Mouse (Mus musculus): Measurements from ENCODE around the gene Sdhc. TPM values are rescaled to one million over a fixed set of nuclear protein-coding genes. Genes with fewer than 3 reads are reported as not detected.
A peak's percentile ranks its signal among the peaks of the same experiment; 100 is the strongest.

Gene Sdhc
- polyA plus RNA-seq, 1 experiment from 2014 or later = 297 TPM

- 22% methylated on average over 13 of the region's 13 CpGs for WGBS
Measured at GRCm38 (mm10) chr1:171187851-171188700, 37.7 kb upstream of the Sdhc start.

GRCm38 (mm10) chr1:171185655-171186054, 35.3 kb upstream of the Sdhc start:
- no peak overlapping the region for H3K4me2 ChIP-seq

More at GRCm38 (mm10) chr1:171187851-171188700, 37.7 kb upstream of the Sdhc start:
- Histone ChIP-seq H3K9me3 (no peaks in the 10 kb centered on the region), H3K27me3 (no peaks in the 10 kb centered on the region), H3K4me2 (0 out of 2 replicates have a peak overlapping the region, but pooled peaks have one; percentile 18), H3K27ac (replicated peaks) (no peak overlapping the region), H3K4me1 (replicated peaks) (peaks cover 26% of the 10 kb centered on the region), H3K9ac (no peak overlapping the region), H3K36me3 (no peaks in the 10 kb centered on the region), H3K4me3 (no peak overlapping the region)
- 0 out of 2 replicates have a peak, but pooled peaks have one; percentile 44 for ATAC-seq (ENCODE audit: low FRiP score, low read depth)

GRCm38 (mm10) chr1:171184314-171184713, 33.9 kb upstream of the Sdhc start:
- WGBS = 83% methylated on average over 7 of the region's 7 CpGs
- Histone ChIP-seq H3K4me3 (no peak overlapping the region), H3K4me2 (no peak overlapping the region), H3K27ac (replicated peaks) (no peak overlapping the region), H3K4me1 (replicated peaks) (peaks cover 15% of the 10 kb centered on the region), H3K9ac (no peak overlapping the region), H3K9me3 (no peaks in the 10 kb centered on the region), H3K36me3 (no peaks in the 10 kb centered on the region), H3K27me3 (no peaks in the 10 kb centered on the region)
- ATAC-seq (ENCODE audit: low FRiP score, low read depth) = no peak

More at GRCm38 (mm10) chr1:171185655-171186054, 35.3 kb upstream of the Sdhc start:
- no peak for ATAC-seq (ENCODE audit: low FRiP score, low read depth)
- no peak overlapping the region for H3K4me3 ChIP-seq
- no peaks in the 10 kb centered on the region for H3K36me3 ChIP-seq
- 63% methylated on average over 8 of the region's 8 CpGs for WGBS
- peaks cover 20% of the 10 kb centered on the region for H3K4me1 ChIP-seq (replicated peaks)
- H3K9ac ChIP-seq = no peak overlapping the region
- H3K27ac ChIP-seq (replicated peaks) = no peak overlapping the region
- H3K27me3 ChIP-seq = no peaks in the 10 kb centered on the region
- H3K9me3 ChIP-seq = no peaks in the 10 kb centered on the region

GRCm38 (mm10) chr1:171183620-171184019, 33.2 kb upstream of the Sdhc start:
- 78% methylated on average over 3 of the region's 3 CpGs for WGBS
- Histone ChIP-seq H3K27me3 (no peaks in the 10 kb centered on the region), H3K4me3 (no peak overlapping the region), H3K36me3 (no peaks in the 10 kb centered on the region), H3K9me3 (no peaks in the 10 kb centered on the region), H3K4me1 (replicated peaks) (peaks cover 9% of the 10 kb centered on the region; the same call in 1 of the 2 replicates), H3K27ac (replicated peaks) (no peak overlapping the region), H3K4me2 (no peak overlapping the region), H3K9ac (no peak overlapping the region)
- no peak for ATAC-seq (ENCODE audit: low FRiP score, low read depth)

- H3K9me3 ChIP-seq = no peaks in the 10 kb centered on the region
- no peak overlapping the region for H3K4me3 ChIP-seq
- H3K36me3 ChIP-seq = no peaks in the 10 kb centered on the region
- H3K4me2 ChIP-seq = no peak overlapping the region
- H3K9ac ChIP-seq = no peak overlapping the region
- WGBS = 88% methylated on average over 3 of the region's 3 CpGs
- peaks cover 4% of the 10 kb centered on the region; the same call in 1 of the 2 replicates for H3K4me1 ChIP-seq (replicated peaks)
- ATAC-seq (ENCODE audit: low FRiP score, low read depth) = no peak
- H3K27me3 ChIP-seq = no peaks in the 10 kb centered on the region
- H3K27ac ChIP-seq (replicated peaks) = no peak overlapping the region
Measured at GRCm38 (mm10) chr1:171183025-171183424, 32.6 kb upstream of the Sdhc start.

- ATAC-seq (ENCODE audit: low FRiP score, low read depth) = no peak
- no peaks in the 10 kb centered on the region for H3K4me1 ChIP-seq (replicated peaks)
- WGBS = 70% methylated on average over 5 of the region's 5 CpGs
- no peaks in the 10 kb centered on the region for H3K36me3 ChIP-seq
- H3K9me3 ChIP-seq = no peaks in the 10 kb centered on the region
- H3K27ac ChIP-seq (replicated peaks) = no peak overlapping the region
- no peak overlapping the region for H3K4me3 ChIP-seq
- no peak overlapping the region for H3K9ac ChIP-seq
- no peak overlapping the region for H3K4me2 ChIP-seq
- H3K27me3 ChIP-seq = no peaks in the 10 kb centered on the region
Measured at GRCm38 (mm10) chr1:171179487-171180171, 29.2 kb upstream of the Sdhc start.

- WGBS = over 99% methylated on average over 8 of the region's 8 CpGs
- Histone ChIP-seq H3K9me3 (no peaks in the 10 kb centered on the region), H3K4me2 (no peak overlapping the region), H3K36me3 (no peaks in the 10 kb centered on the region), H3K4me1 (replicated peaks) (no peaks in the 10 kb centered on the region), H3K27me3 (no peaks in the 10 kb centered on the region), H3K27ac (replicated peaks) (no peak overlapping the region), H3K4me3 (no peak overlapping the region), H3K9ac (no peak overlapping the region)
- no peak for ATAC-seq (ENCODE audit: low FRiP score, low read depth)
Measured at GRCm38 (mm10) chr1:171172779-171173178, 22.4 kb upstream of the Sdhc start.

GRCm38 (mm10) chr1:171171138-171171537, 20.7 kb upstream of the Sdhc start:
- ATAC-seq (ENCODE audit: low FRiP score, low read depth) = no peak
- H3K4me1 ChIP-seq (replicated peaks) = no peaks in the 10 kb centered on the region
- 64% methylated on average over 3 of the region's 3 CpGs for WGBS
- no peaks in the 10 kb centered on the region for H3K9me3 ChIP-seq
- no peak overlapping the region for H3K9ac ChIP-seq
- H3K4me2 ChIP-seq = no peak overlapping the region
- no peak overlapping the region for H3K4me3 ChIP-seq
- no peaks in the 10 kb centered on the region for H3K36me3 ChIP-seq
- H3K27ac ChIP-seq (replicated peaks) = no peak overlapping the region
- no peaks in the 10 kb centered on the region for H3K27me3 ChIP-seq

- no peak overlapping the region for H3K9ac ChIP-seq
- ATAC-seq (ENCODE audit: low FRiP score, low read depth) = no peak
- H3K27me3 ChIP-seq = no peaks in the 10 kb centered on the region
- H3K4me1 ChIP-seq (replicated peaks) = no peaks in the 10 kb centered on the region
- no peaks in the 10 kb centered on the region for H3K36me3 ChIP-seq
- H3K4me3 ChIP-seq = no peak overlapping the region
- H3K9me3 ChIP-seq = no peaks in the 10 kb centered on the region
- H3K4me2 ChIP-seq = no peak overlapping the region
- WGBS = 71% methylated on average over 3 of the region's 3 CpGs
- no peak overlapping the region for H3K27ac ChIP-seq (replicated peaks)
Measured at GRCm38 (mm10) chr1:171169913-171170312, 19.5 kb upstream of the Sdhc start.

- Histone ChIP-seq H3K27me3 (no peaks in the 10 kb centered on the region), H3K4me1 (replicated peaks) (no peaks in the 10 kb centered on the region), H3K4me3 (no peak overlapping the region), H3K36me3 (no peaks in the 10 kb centered on the region), H3K9me3 (no peaks in the 10 kb centered on the region), H3K27ac (replicated peaks) (no peak overlapping the region), H3K9ac (no peak overlapping the region), H3K4me2 (no peak overlapping the region)
- 89% methylated on average over 12 of the region's 12 CpGs for WGBS
- no peak for ATAC-seq (ENCODE audit: low FRiP score, low read depth)
Measured at GRCm38 (mm10) chr1:171168906-171169305, 18.5 kb upstream of the Sdhc start.

GRCm38 (mm10) chr1:171165629-171166345, 15.4 kb upstream of the Sdhc start:
- no peak for ATAC-seq (ENCODE audit: low FRiP score, low read depth)

GRCm38 (mm10) chr1:171164258-171164657, 13.9 kb upstream of the Sdhc start:
- Histone ChIP-seq H3K4me1 (replicated peaks) (peaks cover 5% of the 10 kb centered on the region; the same call in 1 of the 2 replicates), H3K27me3 (peaks cover 15% of the 10 kb centered on the region), H3K9ac (no peak overlapping the region), H3K9me3 (no peaks in the 10 kb centered on the region), H3K4me3 (no peak overlapping the region), H3K4me2 (no peak overlapping the region), H3K27ac (replicated peaks) (no peak overlapping the region), H3K36me3 (no peaks in the 10 kb centered on the region)
- ATAC-seq (ENCODE audit: low FRiP score, low read depth) = no peak
- WGBS = 32% methylated on average over 3 of the region's 3 CpGs

More at GRCm38 (mm10) chr1:171165629-171166345, 15.4 kb upstream of the Sdhc start:
- H3K27me3 ChIP-seq = 0 out of 2 replicates have a peak, but pooled peaks cover 3% of the 10 kb centered on the region
- no peaks in the 10 kb centered on the region for H3K9me3 ChIP-seq
- 84% methylated on average over 5 of the region's 5 CpGs for WGBS
- H3K4me3 ChIP-seq = no peak overlapping the region
- no peaks in the 10 kb centered on the region for H3K4me1 ChIP-seq (replicated peaks)
- no peak overlapping the region for H3K9ac ChIP-seq
- H3K27ac ChIP-seq (replicated peaks) = no peak overlapping the region
- H3K36me3 ChIP-seq = no peaks in the 10 kb centered on the region
- H3K4me2 ChIP-seq = no peak overlapping the region
